Mouse (Mus musculus): Measurements from ENCODE around the gene Ppfibp1.

The Ppfibp1 gene

GRCm38 (mm10) chr6:147053785-147054646 lies 165.7 kb downstream of the Ppfibp1 start:
- no peak for DNase-seq

DNA sequence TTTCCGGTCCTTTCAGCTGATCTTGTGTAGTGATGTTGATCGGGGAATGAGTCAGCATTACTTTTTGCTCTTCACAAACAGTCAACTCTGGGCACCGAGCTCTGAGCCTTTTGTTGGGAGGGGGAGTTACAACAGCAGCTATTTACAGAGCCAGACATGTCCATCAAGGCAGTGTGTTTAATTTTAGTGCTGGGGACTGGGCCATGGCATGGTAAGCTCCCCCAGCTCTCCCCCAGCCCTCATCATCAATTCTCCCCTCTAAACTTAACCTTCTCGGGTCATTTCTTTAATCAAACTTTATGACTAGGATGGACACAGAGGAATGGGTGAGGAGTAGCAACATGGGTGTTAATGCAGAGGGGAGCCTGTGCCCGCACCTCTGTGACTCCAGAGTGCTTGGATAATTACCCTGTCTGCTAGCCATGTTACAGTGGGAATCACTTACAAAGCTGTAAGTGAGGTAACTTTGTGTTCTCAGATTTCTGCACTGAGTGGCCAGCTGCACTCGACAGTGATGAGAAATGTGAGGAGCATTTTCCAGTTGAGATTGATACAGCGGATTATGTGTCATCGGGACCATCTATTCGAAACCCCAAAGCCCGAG lies 167.2 kb downstream of the Ppfibp1 start:
- DNase-seq: no peak

DNA sequence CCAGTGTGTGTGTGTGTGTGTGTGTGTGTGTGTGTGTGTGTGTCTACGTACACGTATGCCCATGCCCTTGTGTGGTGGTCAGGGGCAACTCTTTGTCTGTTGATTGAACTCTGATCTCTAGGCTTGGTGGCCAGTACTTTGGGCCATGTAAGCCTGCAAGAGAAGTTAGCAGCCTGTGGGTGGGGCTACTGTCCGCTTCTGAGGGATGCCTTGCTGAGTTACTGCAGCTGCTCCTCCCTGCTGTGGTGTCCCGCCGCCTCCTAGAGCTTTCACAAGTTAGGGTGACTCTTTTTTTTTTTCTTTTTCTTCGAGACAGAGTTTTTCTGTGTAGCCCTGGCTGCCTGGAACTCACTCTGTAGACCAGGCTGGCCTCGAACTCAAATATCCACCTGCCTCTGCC lies 171.0 kb downstream of the Ppfibp1 start:
- no peak for DNase-seq

GRCm38 (mm10) chr6:147061630-147062029 lies 173.3 kb downstream of the Ppfibp1 start:
- DNase-seq: no peak

GRCm38 (mm10) chr6:147062034-147062433 lies 173.7 kb downstream of the Ppfibp1 start:
- no peak for DNase-seq

DNA sequence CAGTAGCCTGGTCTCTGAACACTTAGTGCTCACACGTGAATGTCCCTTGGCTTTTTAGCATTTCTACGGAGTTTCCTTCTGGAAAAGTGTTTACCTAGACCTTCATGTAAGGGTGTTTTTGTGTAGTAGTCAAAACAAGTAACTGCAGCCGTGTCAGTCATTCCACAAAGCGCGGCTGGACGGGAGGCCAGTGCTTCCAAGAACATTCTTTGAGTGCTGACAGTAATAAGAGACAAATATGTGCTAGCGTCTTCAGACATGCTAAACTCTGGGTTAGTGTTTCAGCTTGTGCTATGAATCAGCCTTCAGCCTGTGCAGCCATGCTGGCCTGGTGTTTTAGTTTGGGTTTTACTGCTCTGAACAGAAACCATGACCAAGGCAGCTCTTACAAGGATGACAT lies 174.4 kb downstream of the Ppfibp1 start:
- no peak for DNase-seq

DNA sequence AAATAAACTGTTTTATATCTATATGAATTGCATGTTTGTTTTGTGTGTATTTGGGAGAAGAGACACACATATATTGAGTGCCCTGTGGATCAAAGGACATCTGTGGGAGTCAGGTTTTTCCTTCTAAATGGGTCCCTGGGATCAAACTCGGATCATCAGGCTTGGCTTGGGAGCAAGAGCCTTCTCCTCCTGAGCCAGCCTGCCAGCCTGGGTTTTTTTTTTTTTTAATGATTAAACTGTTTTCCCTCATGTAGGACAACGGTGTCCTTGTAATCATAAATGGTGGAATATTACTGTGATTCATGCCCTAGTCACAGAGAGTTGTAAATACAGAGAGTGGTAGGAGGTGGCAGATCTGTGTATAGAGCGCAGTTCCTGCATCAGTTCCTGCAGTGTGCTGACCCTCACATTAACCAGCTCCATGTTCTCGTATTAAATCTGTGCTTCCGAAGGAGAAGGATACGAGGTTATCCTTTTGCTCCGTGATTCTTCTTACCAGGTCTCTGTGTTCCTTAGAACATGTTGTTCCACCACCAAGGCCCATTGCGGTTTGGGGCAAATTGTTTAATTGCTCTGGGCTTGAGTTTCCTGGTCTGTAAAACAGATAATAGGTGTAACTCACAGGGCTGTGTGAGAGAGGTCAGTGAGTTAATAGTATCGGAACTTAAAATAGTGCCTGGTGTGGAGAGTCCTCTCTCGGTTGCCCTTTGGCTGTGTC lies 176.1 kb downstream of the Ppfibp1 start:
- DNase-seq: no peak

GRCm38 (mm10) chr6:147064944-147065261 lies 176.6 kb downstream of the Ppfibp1 start:
- DNase-seq: no peak

- DNase-seq: no peak
Measured at GRCm38 (mm10) chr6:147075808-147076387, 187.6 kb downstream of the Ppfibp1 start.

DNA sequence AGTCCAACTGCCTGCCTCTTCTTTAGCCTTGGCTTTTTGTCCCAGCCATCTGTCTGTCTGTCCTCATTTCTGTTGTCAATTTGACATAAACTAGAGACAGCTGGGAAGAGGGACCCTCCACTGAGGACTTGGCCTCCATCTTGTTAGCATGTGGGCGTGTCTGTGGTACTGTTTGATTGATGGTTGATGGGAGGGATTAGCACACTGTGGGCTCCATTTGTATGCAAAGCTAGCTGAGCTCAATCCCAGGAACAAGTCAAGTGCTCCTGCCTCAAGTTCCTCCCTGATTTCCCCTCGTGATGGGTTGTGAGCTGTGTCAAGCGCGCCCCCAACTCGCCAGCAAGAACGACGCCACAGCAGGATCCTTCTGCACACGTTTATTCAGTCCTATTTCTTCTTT lies 188.6 kb downstream of the Ppfibp1 start:
- no peak for DNase-seq

DNA sequence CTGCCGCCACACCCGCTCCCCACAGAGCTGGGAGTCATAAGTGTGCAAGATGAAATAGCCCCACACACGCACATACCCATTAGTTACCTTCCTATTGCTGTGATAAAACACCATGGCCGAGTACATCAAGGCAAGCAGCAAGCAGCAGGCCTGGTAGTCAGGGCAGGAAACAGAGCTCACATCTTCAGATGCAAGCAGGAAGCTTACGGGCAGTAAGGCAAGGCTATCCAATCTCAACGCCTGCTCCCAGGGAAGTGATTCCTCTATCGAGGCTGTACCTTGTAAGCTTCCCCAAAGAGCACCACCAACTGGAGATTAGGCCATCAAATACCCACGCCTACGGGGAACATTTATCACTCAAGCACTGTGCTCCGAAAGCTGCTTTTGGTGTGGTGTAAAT lies 191.6 kb downstream of the Ppfibp1 start:
- no peak for DNase-seq

All from cerebellum, adult 8-10 months (tissue).